Mouse (Mus musculus): Measurements from ENCODE around the gene H2afb3. TPM values are rescaled to one million over a fixed set of nuclear protein-coding genes. Genes with fewer than 3 reads are reported as not detected.

The H2afb3 gene
- polyA plus RNA-seq, 1 experiment from 2014 or later: not detected

Other genes with a start within 250 kb of the H2afb3 start
- gene Pcdh11x, start 22.8 kb downstream of the H2afb3 start, polyA plus RNA-seq (2015; fragmentation: Nextera tagmentation; extraction: Ambion mirVana): 4.0 and 4.6 TPM in 2 replicates